Mouse (Mus musculus): ENCODE results near the gene Slc39a7. TPM values are rescaled to one million over a fixed set of nuclear protein-coding genes. Genes with fewer than 3 reads are reported as not detected.
A peak's percentile ranks its signal among the peaks of the same experiment; 100 is the strongest.
"Not testable (repeated sequence)": the region's sequence is repeated elsewhere in the genome, so short reads cannot be mapped to it uniquely, and the experiment has no call there.

Slc39a7 gene
- polyA plus RNA-seq, 1 experiment: 33.4 TPM

- Histone ChIP-seq H3K27me3 (ENCODE audit: control insufficient read depth, insufficient read depth, low read length) (no peaks in the 10 kb centered on the region), H3K4me3 (ENCODE audit: control insufficient read depth, low read depth, low read length) (peak overlapping the region; percentile 85), H3K36me3 (ENCODE audit: control insufficient read depth, insufficient read depth, low read length) (no peaks in the 10 kb centered on the region), H3K4me1 (ENCODE audit: control insufficient read depth, insufficient read depth, low read length) (peaks cover 9% of the 10 kb centered on the region), H3K27ac (ENCODE audit: control insufficient read depth, insufficient read depth, low read depth, low read length) (0 out of 2 replicates have a peak overlapping the region, but pooled peaks have one; percentile 25)
- no peak for TF ChIP-seq POLR2A (IDR thresholded peaks at IDR 0.05; ENCODE audit: control insufficient read depth, low read depth, low read length)
- no peak for TF ChIP-seq CTCF (IDR thresholded peaks at IDR 0.05; ENCODE audit: control insufficient read depth, insufficient read depth, insufficient replicate concordance, low read depth, low read length)
These were observed 31.9 kb downstream of the Slc39a7 start for GRCm38 (mm10) chr17:33999341-34000149.

DNA sequence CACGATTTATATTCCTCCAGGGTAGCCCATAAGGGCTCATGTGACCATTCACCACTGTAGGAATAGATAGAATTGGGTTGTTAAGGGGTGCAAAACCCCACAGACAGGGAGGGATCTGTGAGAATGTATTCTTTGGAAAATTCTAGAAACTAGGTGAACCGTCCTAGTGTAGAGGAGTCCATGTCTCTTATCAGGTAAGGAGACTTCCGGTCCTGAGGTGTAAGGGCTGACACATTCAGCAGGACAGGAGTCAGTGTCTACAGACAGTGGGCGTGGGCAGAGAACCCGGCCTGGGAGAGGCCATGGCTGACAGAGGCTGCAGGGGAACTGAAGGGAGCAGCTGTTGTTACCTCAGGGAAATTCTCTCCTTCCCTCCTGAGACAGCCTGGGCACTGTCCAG is 32.8 kb downstream of the Slc39a7 start:
- not testable (repeated sequence) for H3K4me3 ChIP-seq (ENCODE audit: control insufficient read depth, low read depth, low read length); H3K36me3 ChIP-seq (ENCODE audit: control insufficient read depth, insufficient read depth, low read length); H3K27me3 ChIP-seq (ENCODE audit: control insufficient read depth, insufficient read depth, low read length); H3K27ac ChIP-seq (ENCODE audit: control insufficient read depth, insufficient read depth, low read depth, low read length); H3K4me1 ChIP-seq (ENCODE audit: control insufficient read depth, insufficient read depth, low read length)

DNA sequence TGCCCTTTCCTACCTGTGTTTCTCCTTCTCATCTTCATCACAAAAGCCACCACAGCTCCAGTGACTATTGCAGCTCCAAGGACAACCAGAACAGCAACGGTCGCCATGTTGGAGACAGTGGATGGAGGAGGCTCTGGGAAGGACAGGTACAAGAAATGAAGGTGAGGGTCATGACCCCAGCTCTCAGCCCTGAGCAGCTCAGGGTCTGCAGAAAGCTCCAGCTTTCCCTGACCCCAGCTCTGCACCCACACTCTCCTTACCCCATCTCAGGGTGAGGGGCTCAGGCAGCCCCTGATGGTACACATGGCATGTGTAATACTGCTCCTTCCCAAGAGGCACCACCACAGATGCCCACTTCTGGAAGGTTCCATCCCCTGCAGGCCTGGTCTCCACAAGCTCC is 34.5 kb downstream of the Slc39a7 start:
- not testable (repeated sequence) for H3K4me1 ChIP-seq (ENCODE audit: control insufficient read depth, insufficient read depth, low read length); H3K4me3 ChIP-seq (ENCODE audit: control insufficient read depth, low read depth, low read length); H3K36me3 ChIP-seq (ENCODE audit: control insufficient read depth, insufficient read depth, low read length); H3K27ac ChIP-seq (ENCODE audit: control insufficient read depth, insufficient read depth, low read depth, low read length); H3K27me3 ChIP-seq (ENCODE audit: control insufficient read depth, insufficient read depth, low read length)

GRCm38 (mm10) chr17:33995651-33996050 is 35.8 kb downstream of the Slc39a7 start:
- no peaks in the 10 kb centered on the region for H3K27me3 ChIP-seq (ENCODE audit: control insufficient read depth, insufficient read depth, low read length)
- no peak for TF ChIP-seq CTCF (IDR thresholded peaks at IDR 0.05; ENCODE audit: control insufficient read depth, insufficient read depth, insufficient replicate concordance, low read depth, low read length)
- no peak for TF ChIP-seq POLR2A (IDR thresholded peaks at IDR 0.05; ENCODE audit: control insufficient read depth, low read depth, low read length)
- H3K27ac ChIP-seq (ENCODE audit: control insufficient read depth, insufficient read depth, low read depth, low read length): no peak overlapping the region
- H3K36me3 ChIP-seq (ENCODE audit: control insufficient read depth, insufficient read depth, low read length): no peaks in the 10 kb centered on the region
- H3K4me1 ChIP-seq (ENCODE audit: control insufficient read depth, insufficient read depth, low read length): peaks cover 9% of the 10 kb centered on the region
- H3K4me3 ChIP-seq (ENCODE audit: control insufficient read depth, low read depth, low read length): no peak overlapping the region

- no peak overlapping the region for H3K27ac ChIP-seq (ENCODE audit: control insufficient read depth, insufficient read depth, low read depth, low read length)
- TF ChIP-seq POLR2A (IDR thresholded peaks at IDR 0.05; ENCODE audit: control insufficient read depth, low read depth, low read length) (no peak), CTCF (IDR thresholded peaks at IDR 0.05; ENCODE audit: control insufficient read depth, insufficient read depth, insufficient replicate concordance, low read depth, low read length) (no peak)
- peaks cover 5% of the 10 kb centered on the region for H3K4me1 ChIP-seq (ENCODE audit: control insufficient read depth, insufficient read depth, low read length)
- H3K36me3 ChIP-seq (ENCODE audit: control insufficient read depth, insufficient read depth, low read length): no peaks in the 10 kb centered on the region
- H3K27me3 ChIP-seq (ENCODE audit: control insufficient read depth, insufficient read depth, low read length): no peaks in the 10 kb centered on the region
- no peak overlapping the region for H3K4me3 ChIP-seq (ENCODE audit: control insufficient read depth, low read depth, low read length)
These were observed 36.5 kb downstream of the Slc39a7 start for GRCm38 (mm10) chr17:33994959-33995358.

GRCm38 (mm10) chr17:33991788-33992664 is 39.5 kb downstream of the Slc39a7 start:
- Histone ChIP-seq H3K27ac (ENCODE audit: control insufficient read depth, insufficient read depth, low read depth, low read length) (no peak overlapping the region), H3K4me3 (ENCODE audit: control insufficient read depth, low read depth, low read length) (no peak overlapping the region), H3K36me3 (ENCODE audit: control insufficient read depth, insufficient read depth, low read length) (no peaks in the 10 kb centered on the region), H3K4me1 (ENCODE audit: control insufficient read depth, insufficient read depth, low read length) (no peaks in the 10 kb centered on the region), H3K27me3 (ENCODE audit: control insufficient read depth, insufficient read depth, low read length) (no peaks in the 10 kb centered on the region)
- TF ChIP-seq POLR2A (IDR thresholded peaks at IDR 0.05; ENCODE audit: control insufficient read depth, low read depth, low read length): no peak
- TF ChIP-seq CTCF (IDR thresholded peaks at IDR 0.05; ENCODE audit: control insufficient read depth, insufficient read depth, insufficient replicate concordance, low read depth, low read length): peak; percentile 51; the same call in 1 of the 2 replicates

DNA sequence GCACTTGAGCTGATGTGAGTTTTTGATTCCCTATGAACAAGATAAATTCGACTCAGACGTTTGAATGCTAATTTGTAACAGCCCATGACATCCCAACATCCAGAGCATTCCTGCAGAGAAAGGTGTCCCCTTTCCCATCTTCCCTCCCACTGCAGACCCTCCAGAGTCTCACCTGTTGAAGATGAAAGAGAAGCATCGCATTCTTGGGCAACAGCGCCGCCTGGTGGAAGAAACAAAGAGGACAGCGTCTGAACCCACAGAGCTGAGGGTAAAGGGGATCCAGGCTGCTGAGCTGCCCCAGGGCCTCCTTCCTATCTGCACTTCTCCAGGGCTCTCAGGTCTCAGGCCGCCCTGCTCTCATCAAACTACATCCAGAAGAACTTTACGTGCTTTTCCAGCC is 49.3 kb downstream of the Slc39a7 start:
- H3K27me3 ChIP-seq (ENCODE audit: control insufficient read depth, insufficient read depth, low read length); H3K4me1 ChIP-seq (ENCODE audit: control insufficient read depth, insufficient read depth, low read length); H3K36me3 ChIP-seq (ENCODE audit: control insufficient read depth, insufficient read depth, low read length); H3K27ac ChIP-seq (ENCODE audit: control insufficient read depth, insufficient read depth, low read depth, low read length); H3K4me3 ChIP-seq (ENCODE audit: control insufficient read depth, low read depth, low read length): not testable (repeated sequence)
- peak; percentile 68; the same call in 1 of the 2 replicates for TF ChIP-seq CTCF (IDR thresholded peaks at IDR 0.05; ENCODE audit: control insufficient read depth, insufficient read depth, insufficient replicate concordance, low read depth, low read length)

All from testis, adult 2 months (tissue).